Mouse (Mus musculus) granulocyte monocyte progenitor cell, adult 5-6 weeks (primary cell): ENCODE results near the gene Gtf3c1. TPM values are rescaled to one million over a fixed set of nuclear protein-coding genes. Genes with fewer than 3 reads are reported as not detected.

Source experiments
- ATAC-seq: replicated peaks from 2 replicates; pipeline ENCODE4 v1.8.0; 2016; ENCODE audit warnings: mild to moderate bottlenecking, moderate TSS enrichment, inconsistent platforms; ENCODE audit not compliant: poor library complexity, severe bottlenecking
- total RNA-seq, 2 experiments: library from RNA; stranded (forward) in 1 of 2; stranded (reverse) in 1 of 2; fragments of 200-712, 200-1000 nt in 1 of 2; fragments of >200 nt in 1 of 2; fragmentation: Nextera tagmentation in 1 of 2; gene quantifications; 2 replicates each; pipeline ENCODE4 v1.2.3; 2014 to 2017

The Gtf3c1 gene
- total RNA-seq, 2 experiments from 2014 or later = 34.6 to 47.4 TPM

DNA sequence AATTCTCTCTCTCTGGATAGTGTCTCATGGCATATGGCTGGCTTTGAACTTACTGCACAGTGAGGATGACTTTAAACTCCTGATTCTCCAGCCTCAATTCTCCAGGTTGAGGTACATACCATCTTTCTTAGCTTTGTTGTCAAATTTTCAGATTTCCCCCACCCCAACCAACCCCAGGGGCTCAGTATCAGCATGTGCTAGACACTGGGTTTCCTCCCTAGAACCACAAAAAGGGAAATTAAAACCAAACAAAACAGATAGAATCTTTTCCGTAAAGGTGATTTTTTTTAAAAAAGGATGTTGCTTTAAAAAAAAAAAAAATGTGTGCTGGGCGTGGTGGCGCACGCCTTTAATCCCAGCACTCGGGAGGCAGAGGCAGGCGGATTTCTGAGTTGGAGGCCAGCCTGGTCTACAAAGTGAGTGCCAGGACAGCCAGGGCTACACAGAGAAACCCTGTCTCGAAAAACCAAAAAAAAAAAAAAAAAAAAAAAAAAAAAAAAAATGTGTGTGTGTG is 6.0 kb upstream of the Gtf3c1 start:
- ATAC-seq = 0 out of 2 replicates have a peak, but pooled peaks have one; percentile 5

DNA sequence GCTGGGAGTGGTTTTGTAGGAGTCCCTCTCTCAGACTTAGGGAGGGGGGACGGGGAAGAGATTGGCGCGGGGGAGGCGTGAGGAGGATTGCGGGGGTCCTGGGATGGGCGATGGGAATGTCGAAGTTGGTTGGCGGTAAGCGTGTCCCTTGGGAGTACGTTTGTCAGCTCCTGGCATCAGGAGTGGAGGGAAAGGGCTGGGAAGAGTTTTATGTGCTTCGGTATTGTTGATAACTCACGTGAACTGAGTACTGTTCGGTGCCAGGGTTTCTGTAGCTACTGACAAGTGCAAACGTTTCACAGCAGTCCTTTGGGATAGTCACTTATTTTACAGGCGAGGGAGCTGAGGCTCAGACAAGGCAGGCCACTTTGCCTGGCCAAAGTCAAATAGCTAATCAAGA is 520 bp upstream of the Gtf3c1 start:
- no peak for ATAC-seq

DNA sequence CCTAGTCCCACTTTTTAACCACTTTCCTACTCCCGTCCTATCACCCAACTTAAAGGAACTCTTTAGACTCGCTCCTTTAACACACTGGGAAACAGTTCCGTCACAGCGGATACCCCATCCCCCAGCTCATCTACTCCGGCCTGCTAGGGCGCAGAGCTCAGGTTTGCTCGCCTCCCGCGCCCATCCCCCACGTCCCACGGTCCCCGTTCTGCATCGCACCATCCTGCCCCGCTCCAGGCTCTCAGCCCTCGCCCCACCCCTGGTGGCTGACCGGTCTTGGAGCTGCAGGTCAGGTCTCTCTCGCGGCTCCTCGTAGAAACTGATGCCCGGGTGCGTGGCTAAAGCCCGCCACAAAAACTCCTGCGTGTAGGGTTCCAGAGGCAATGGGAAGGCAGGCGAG is 394 bp downstream of the Gtf3c1 start:
- peak; percentile 49 for ATAC-seq

DNA sequence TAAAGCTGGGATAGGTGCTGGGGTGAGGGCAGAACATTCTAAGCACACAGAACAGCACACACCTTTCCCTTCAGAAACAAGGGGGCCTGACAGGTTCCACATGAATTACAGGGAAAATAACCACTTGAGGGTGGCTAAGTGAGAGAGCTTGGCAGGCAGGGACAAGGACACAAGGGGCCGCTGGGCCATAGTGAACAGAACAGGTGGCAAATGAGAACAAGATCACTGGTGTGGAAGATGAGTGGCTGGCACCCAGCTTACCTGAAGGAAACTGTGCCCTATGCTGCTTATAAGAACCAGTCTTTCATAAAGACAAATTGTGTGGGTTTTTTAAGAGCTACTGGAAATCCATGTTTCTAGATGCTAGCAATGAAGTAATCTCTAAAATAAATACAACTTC is 4.8 kb downstream of the Gtf3c1 start:
- ATAC-seq = no peak

DNA sequence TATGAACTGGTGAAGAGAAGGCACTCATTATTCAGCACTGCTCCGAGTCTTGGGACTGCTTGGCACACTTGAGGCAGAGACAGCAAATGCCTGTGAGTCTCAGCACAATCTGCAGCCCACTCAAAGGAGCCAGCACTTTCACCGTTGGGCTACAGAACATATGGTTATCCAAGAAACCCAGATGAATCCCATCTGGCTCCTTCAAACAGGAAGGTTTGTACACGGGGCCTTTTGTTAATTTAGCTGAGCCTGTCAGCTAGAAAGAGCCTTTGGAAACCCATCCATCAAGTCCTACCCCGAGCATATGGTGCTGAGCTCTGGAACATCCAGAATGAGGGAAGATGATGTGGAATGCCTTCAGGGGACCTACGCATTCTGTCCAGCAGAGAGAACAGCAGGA is 13.5 kb downstream of the Gtf3c1 start:
- ATAC-seq = no peak

DNA sequence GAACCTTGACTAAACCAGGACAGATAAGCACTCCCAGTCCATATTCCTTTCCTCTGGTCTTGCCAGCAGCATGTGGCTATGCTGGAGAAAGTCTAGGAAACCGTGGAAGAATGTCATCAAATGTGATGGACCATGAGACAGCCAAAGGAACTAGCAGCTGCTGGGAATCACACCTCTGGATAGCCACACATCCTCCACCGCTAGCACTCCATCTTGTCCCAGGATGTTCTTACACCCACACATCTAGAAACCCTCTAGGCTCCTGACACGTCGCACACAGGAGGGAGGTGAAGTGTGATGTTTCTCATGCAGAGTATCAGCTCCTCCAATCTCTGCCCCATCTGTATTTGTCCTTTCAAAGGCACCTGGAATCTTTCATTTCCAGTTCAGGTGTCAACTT is 17.1 kb downstream of the Gtf3c1 start:
- ATAC-seq = no peak

DNA sequence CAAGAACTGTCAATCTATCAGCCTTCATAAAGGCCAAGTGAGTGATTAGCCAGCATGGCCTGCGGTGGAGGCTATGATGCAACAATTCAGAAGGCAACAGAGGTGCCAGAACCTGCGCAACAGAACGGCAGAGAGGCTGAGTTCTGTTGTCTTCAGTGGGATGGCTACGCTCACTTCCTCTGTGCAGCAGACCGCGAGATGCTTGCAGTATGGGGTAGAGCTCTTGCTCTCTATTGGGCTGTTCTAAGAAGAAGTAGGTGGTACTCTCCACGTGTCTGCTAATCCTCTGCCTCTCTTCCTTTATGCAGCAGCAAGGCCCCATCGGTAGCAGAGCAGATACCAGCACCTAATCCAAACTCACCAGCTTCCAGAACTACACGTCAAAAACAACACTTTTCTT is 27.6 kb downstream of the Gtf3c1 start:
- peak; percentile 42 for ATAC-seq

DNA sequence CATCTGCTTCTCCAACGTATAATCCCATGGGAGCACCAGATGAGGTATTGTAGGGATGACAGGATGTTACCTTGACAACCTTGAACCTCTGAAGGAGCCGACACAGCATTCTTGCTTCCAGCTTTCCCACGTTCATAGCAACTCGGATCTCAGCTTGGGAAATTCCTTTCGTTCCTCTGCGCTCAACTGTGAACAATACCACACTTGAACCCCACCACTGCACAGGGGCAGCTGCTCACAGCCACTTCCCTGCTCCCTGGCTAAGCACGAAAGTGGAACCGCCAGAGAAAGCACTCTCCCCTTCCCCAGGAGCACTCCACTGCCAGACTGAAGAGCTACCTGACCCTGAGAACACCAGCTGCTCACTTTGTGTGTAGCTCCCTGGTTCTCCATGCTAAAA is 28.8 kb downstream of the Gtf3c1 start:
- no peak for ATAC-seq

DNA sequence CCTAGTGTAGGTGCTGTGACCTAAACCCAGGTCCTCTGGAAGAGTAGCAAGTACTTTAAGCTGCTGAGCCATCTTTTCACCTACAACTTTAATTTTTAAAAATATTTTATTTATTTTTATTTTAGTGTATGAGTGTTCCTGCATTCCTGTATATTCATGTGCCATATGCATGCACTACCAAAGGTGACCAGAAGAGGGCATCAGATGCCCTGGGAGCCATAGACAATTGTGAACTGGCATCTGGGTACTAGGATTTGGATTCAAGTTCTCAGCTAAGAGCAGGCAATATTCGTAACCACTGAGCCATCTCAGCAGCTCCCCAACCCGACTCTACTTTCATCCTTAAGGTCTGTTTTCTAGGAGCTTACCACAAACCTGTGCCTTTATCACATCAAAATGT is 32.7 kb downstream of the Gtf3c1 start:
- ATAC-seq = peak; percentile 63; the same call in 1 of the 2 replicates

DNA sequence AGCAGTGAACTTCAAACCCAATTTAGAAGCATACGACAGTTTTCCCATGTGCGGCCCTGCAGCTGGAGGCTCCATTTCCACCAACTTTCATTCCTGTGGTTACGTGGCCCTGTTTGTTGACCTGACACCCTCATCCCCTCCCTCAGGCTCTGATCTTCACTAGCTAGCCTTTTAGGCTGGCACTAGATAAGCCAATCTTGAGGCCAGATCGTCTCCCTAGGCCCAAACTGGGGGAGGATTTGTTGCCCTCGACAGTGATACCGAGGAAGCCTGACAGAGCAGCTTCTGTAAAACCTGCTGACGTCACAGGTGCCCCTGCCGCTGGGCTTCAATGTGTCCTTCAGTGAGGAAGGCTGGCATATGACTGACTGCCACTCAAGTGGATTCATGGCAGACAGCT is 36.2 kb downstream of the Gtf3c1 start:
- ATAC-seq = no peak

DNA sequence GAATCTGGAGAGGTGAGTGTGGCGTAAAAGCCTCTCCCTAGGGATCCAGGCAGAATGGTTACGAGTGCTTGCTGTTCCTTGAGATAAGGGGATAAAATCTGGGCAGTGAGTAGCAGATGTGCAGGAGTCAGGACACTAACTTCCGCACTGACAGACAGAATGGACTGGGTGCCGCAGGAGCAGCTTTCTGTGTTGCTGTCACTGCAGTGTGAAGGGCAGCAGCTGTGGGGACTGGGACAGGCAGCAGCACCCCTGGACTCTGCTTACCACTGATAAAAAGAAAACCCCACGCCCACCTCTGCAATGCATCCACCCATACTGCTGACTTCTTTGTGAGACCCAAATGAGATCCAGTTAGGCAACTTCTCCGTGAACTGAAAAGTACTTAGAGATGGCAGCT is 36.7 kb downstream of the Gtf3c1 start:
- no peak for ATAC-seq

DNA sequence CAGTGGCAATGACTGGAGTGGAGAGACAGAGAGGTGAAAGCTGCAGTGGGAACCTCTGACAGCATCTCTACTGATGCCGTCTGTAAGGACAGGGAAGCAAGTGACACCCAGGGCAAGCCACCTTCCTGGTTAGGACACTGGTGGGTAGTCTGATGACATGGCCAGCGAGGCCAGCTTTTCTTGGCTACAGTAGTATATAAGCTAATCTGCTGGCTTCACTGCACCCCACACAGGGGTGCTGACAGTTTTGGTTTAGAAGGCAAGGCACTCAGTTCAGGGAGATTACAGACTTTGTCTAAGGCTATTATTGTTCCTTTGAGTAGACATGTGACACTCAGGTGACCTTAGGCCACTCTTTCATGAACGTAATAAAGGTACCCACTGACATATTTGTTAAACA is 43.9 kb downstream of the Gtf3c1 start:
- no peak for ATAC-seq

DNA sequence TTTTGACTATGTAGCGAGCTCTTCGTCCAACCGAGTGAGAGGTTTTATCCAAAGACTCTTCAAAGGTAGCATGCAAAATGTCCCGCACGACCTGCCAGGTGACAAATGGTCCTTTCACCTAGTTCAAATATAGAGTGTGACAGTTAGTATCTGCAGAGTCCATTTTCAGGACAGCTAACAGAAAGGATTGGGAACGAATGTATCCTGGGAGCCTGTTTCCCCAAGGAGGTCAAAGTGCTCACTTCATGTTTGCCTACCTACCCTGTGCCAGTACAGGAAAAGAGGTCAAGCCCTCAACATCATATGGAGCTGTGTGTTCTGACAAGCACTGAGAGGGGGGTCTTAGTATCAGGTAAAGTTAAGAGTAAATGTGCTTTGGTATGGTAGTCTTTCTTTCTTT is 50.1 kb downstream of the Gtf3c1 start:
- no peak for ATAC-seq

DNA sequence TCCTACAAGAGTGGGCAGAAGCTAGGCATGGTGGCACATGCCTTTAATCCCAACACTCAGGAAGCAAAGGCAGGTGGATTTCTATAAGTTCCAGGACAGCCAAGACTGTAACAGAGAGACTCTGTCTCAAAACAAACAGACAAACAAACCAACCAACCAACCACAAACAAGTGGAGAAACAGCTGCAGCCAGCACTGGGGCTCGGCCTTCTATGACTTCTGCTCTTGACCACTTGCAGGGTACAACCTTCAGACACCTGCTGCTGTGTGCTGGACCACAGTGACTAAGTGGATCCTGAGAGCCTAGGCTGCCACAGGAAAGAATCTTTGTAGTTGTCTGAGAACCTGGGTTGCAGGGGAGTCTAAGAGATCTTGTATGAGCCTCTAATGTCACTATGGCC is 58.6 kb downstream of the Gtf3c1 start:
- no peak for ATAC-seq

DNA sequence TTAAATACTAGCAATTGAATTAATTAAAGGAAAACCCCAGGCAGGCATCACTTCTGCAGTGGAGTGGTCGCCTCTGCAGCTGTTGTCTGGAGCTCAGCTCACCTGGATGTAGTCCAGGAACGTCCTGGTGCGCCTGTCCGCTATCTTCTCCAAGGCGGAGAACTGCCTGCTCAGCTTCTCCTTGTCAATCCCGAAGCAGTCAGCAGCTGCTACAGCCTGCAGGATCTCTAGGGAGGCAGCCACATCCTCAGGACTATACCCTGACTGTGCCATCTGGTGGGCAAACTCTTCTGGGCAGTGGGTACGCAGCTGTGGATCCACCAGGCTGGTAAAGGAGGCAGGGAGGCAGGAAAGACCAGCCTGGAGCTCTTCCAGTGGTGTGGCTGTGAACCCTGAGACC is 62.2 kb downstream of the Gtf3c1 start:
- no peak for ATAC-seq

DNA sequence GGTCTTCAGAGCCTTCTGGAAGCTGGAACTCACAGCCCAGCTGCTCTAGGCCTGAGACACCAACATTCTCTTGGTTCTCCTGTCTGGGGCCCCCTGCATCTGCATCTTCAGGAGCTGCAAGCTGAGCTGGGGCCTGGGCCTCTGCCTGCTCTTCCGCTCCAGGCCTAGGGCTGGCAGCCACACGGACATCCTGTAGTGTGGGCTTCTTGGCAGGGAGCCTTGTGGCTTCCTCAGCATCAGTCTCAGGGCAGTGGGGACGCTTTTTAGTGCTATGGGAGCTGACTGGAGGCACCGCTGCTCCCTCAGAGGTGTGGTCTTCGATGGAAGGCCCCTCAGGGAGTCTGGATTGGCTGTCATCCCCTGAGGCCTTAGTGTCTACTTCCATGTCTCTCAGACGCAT is 63.7 kb downstream of the Gtf3c1 start:
- ATAC-seq = peak; percentile 57

DNA sequence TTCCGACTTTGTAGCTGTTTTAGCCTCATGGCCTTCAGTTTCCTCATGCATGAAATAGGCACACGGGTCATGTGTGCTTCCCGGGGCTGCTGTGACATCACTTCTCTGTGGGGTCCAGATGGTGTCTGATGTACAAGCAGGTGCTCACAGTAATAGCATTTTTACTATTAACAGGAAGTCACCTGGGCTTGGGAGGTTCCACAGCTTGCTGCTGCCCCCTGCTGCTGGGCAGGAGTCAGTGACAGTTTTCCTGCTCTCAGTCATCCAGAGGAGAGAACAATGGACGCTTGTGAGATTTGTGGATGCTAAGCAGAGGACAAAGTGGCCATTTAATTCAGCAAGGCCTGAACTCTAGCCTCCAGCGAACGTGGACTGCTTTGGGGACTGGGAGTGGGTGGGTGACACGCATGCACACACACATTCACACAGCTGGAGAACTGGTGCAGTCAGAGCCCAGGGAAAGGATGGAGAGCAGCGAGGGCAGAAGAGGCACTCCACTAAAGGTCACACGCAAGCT is 68.7 kb downstream of the Gtf3c1 start:
- ATAC-seq = peak; percentile 70

DNA sequence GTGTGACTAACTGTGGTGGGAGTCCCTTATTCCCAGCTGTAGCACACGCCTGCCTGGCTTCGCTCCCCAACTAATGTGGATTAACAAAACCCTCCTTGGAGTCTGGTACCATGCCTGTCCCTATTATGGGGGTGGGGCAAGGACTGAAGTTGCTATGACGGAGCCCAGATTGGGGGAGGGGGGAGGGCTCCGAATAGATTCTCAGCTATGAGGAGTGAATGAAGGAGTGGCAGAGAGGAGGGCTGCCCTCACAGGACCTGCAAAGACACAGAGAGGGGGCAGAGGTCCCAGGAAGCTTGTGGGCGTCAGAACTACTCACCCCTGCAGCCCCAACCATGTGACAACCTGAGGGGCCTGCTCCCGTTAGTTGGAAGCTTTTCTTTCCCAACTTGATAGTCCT is 69.2 kb downstream of the Gtf3c1 start:
- ATAC-seq = no peak

DNA sequence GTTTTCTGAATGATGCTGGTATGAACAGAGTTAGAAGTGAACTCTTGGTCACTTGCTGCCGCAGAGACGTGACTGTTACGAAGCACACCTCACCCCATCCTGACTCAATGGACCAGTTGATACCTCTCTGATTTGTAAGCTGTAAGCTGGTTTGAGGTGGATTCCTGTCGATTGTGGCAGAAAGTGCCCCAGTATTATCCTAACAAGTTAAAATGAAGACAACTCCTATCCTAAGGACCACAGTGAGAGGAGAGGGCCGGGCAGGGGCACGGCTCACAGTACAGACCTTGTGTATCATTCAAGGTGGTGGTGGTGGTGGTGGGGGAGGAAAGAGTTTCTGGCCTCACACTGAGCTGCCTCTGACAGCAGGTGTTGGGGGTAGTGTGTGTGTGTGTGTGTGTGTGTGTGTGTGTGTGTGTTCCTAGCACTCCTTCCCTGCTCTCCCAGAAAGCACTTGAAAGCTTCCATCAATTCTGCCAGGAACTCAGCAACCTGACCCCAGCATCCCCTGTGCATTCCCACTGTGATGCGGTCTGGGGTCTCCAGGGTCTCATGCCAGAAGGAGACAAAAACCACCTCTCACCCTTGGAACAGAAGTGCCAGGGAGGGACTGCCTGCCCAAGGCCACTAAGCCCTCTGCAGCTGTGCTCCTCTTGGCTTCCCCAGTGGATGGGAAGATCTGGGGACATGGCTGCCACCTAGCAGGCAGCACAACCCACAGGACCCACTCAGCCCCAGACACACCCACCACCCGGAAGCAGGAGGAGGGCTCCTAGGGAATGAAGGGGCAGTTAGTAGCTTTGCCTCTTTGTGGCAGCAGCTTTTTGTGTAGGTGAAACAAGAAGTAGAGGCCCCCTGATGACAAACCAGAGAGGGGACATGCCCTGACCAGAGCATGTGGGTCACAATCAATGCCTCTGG is 70.1 kb downstream of the Gtf3c1 start:
- peak; percentile 12; the same call in 1 of the 2 replicates for ATAC-seq

DNA sequence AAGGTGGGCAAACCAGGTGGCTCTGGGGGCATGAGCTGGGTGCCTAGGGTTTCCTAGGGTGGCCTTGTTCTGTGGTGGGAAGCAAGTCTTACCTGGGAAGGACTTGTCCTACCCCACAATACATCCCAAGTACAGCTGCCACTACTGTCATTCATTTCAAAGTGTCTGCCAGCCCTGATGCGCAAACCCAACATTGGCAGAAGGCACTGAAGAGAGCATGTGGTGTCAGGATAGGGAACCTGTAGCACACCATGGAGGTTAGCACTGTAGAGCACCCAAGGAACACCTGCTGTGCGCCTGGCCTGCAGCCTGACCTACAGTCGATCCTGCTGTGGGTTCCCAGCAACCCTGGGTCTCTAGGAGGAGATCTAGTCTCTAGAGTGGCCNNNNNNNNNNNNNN is 76.6 kb downstream of the Gtf3c1 start:
- no peak for ATAC-seq

DNA sequence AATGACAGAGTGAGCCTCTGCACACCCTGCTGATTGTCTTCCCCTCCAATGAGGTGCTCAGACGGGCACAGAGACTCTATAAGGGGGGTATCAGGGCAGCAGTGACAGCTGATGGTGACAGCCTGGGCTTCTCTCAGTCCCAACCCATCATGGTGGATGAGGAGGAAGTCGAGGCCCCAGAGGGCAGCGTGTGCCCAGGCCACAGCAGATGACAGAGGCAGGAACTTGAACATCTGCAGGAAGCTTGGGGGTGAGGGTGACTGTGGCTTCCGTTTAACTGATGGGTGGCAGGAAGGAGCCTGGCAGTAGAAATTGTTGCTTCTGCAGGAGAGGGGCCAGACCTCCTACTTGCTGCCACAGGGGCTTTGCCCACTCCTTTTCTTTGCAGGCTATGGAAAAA is 77.3 kb downstream of the Gtf3c1 start:
- peak; percentile 93 for ATAC-seq

DNA sequence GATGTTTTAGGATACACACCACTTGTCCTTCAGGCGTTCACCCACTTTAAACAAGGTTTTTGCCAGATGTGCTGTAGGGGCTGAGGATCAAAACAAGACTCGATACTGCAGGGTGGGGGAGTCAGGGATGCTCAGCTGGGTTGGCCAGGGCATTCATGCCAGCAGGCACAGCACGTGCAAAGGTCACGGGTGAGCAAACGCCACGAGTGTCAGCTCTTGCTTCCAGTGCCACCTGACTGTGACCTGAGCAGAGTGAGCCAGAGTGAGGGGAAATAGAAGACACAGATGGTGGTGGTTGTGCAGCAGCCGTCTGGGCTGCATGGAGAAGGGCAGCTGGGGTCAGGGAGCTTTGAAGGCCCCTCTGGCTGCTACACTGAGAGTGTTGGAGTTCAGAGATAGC is 81.8 kb downstream of the Gtf3c1 start:
- no peak for ATAC-seq
